Mouse (Mus musculus) CH12.LX (cell line): ENCODE measurements around the gene Slc17a9. TPM values are rescaled to one million over a fixed set of nuclear protein-coding genes. Genes with fewer than 3 reads are reported as not detected.
A peak's percentile ranks its signal among the peaks of the same experiment; 100 is the strongest.

ENCODE experiments used
- DNase-seq: peaks from one replicate; pipeline ENCODE4 v3.0.0-alpha.2; 2013; ENCODE audit errors: extremely low read depth
- H3K27ac ChIP-seq: 2 replicates; pipeline ENCODE4 v1.5.1; 2012; ENCODE audit warnings: low read depth, mild to moderate bottlenecking, control low read depth, moderate library complexity; ENCODE audit not compliant: insufficient read depth
- H3K27me3 ChIP-seq: replicated peaks from 2 replicates; pipeline ENCODE3; 2012; ENCODE audit warnings: inconsistent platforms
- H3K36me3 ChIP-seq, 2 experiments: replicated peaks in 1 of 2; 2 replicates each; pipeline versions ENCODE3 to v1.6.1; 2012; ENCODE audit warnings: inconsistent platforms in 1 of 2, low read length in 1 of 2, mild to moderate bottlenecking in 1 of 2, mixed read lengths in 1 of 2, moderate library complexity in 1 of 2; ENCODE audit not compliant: control insufficient read depth in 1 of 2, insufficient read depth in 1 of 2
- H3K4me1 ChIP-seq, 2 experiments: 2 replicates each; pipeline ENCODE4 v1.6.1; 2012; ENCODE audit warnings: inconsistent platforms in 1 of 2, moderate library complexity in 1 of 2; ENCODE audit not compliant: insufficient read depth in 2 of 2, control insufficient read depth in 1 of 2
- H3K4me2 ChIP-seq: 2 replicates; pipeline ENCODE4 v1.6.1; 2012; ENCODE audit warnings: low read depth, mild to moderate bottlenecking, control low read depth; ENCODE audit not compliant: poor library complexity, insufficient read depth, severe bottlenecking
- H3K4me3 ChIP-seq, 3 experiments: fragments of 150-350 bp in 1 of 3; sonication (generic) in 1 of 3; replicated peaks in 1 of 3; 2 replicates each; pipeline versions ENCODE3 to v1.5.1; 2011 to 2012; ENCODE audit warnings: low read depth in 2 of 3, low read length in 2 of 3, mild to moderate bottlenecking in 2 of 3, moderate library complexity in 2 of 3, control low read depth in 1 of 3, improper control_type of control experiment in 1 of 3, inconsistent platforms in 1 of 3, mixed read lengths in 1 of 3; ENCODE audit not compliant: poor library complexity in 1 of 3
- H3K79me2 ChIP-seq: replicated peaks from 2 replicates; pipeline ENCODE4 v1.6.1; 2012; ENCODE audit warnings: mild to moderate bottlenecking, moderate library complexity; ENCODE audit not compliant: control insufficient read depth, poor library complexity, insufficient read depth, severe bottlenecking; ENCODE audit errors: extremely low read depth
- H3K9ac ChIP-seq: 2 replicates; pipeline ENCODE4 v1.6.1; 2012; ENCODE audit warnings: low read depth, mild to moderate bottlenecking, control low read depth, moderate library complexity; ENCODE audit not compliant: insufficient read depth
- H3K9me3 ChIP-seq: replicated peaks from 2 replicates; pipeline ENCODE3; 2012; ENCODE audit warnings: low read length, inconsistent platforms, mixed read lengths
- CHD1 ChIP-seq: IDR thresholded peaks from 2 replicates; pipeline ENCODE4 v1.6.1; 2012; ENCODE audit warnings: low read depth, low read length, improper control_type of control experiment, inconsistent platforms
- CTCF ChIP-seq, 2 experiments: IDR thresholded peaks in 1 of 2; conservative IDR thresholded peaks in 1 of 2; 2 replicates each; pipeline ENCODE4 v1.5.1; 2011 to 2012; ENCODE audit warnings: low read depth in 2 of 2, low read length in 2 of 2, improper control_type of control experiment in 1 of 2, inconsistent platforms in 1 of 2, mild to moderate bottlenecking in 1 of 2, moderate library complexity in 1 of 2
- ELF1 ChIP-seq: IDR thresholded peaks from 2 replicates; pipeline ENCODE4 v1.6.1; 2014; ENCODE audit warnings: low read depth, mild to moderate bottlenecking, inconsistent platforms, low read length, improper control_type of control experiment
- GABPA ChIP-seq: IDR thresholded peaks from 2 replicates; pipeline ENCODE4 v1.6.1; 2012; ENCODE audit warnings: low read depth, low read length, improper control_type of control experiment, inconsistent platforms; ENCODE audit not compliant: insufficient replicate concordance
- JUN ChIP-seq: IDR thresholded peaks from 2 replicates; pipeline ENCODE4 v1.6.1; 2011; ENCODE audit warnings: low read depth, mild to moderate bottlenecking, low read length, improper control_type of control experiment, moderate library complexity; ENCODE audit not compliant: insufficient read depth
- JUND ChIP-seq: conservative IDR thresholded peaks from 2 replicates; pipeline ENCODE4 v1.6.1; 2011; ENCODE audit warnings: low read depth, low read length, improper control_type of control experiment
- MAFK ChIP-seq: IDR thresholded peaks from 2 replicates; pipeline ENCODE4 v1.6.1; 2011; ENCODE audit warnings: low read length, improper control_type of control experiment; ENCODE audit not compliant: insufficient replicate concordance
- MAX ChIP-seq: IDR thresholded peaks from 2 replicates; pipeline ENCODE4 v1.6.1; 2011; ENCODE audit warnings: low read length, improper control_type of control experiment
- MYC ChIP-seq: IDR thresholded peaks from 2 replicates; pipeline ENCODE4 v1.6.1; 2011; ENCODE audit warnings: low read depth, mild to moderate bottlenecking, improper control_type of control experiment, low read length
- NRF1 ChIP-seq: IDR thresholded peaks from 2 replicates; pipeline ENCODE4 v1.6.1; 2014; ENCODE audit warnings: low read depth, mild to moderate bottlenecking, inconsistent platforms, low read length, improper control_type of control experiment, moderate library complexity
- PAX5 ChIP-seq: IDR thresholded peaks from 2 replicates; pipeline ENCODE4 v1.6.1; 2012; ENCODE audit warnings: low read length, inconsistent platforms, mixed read lengths
- POLR2AphosphoS2 ChIP-seq: IDR thresholded peaks from 2 replicates; pipeline ENCODE4 v1.6.1; 2011; ENCODE audit warnings: low read depth, low read length, improper control_type of control experiment
- RAD21 ChIP-seq: IDR thresholded peaks from 2 replicates; pipeline ENCODE4 v1.6.1; 2011; ENCODE audit warnings: low read depth, mild to moderate bottlenecking, low read length, improper control_type of control experiment, moderate library complexity
- RCOR1 ChIP-seq: conservative IDR thresholded peaks from 2 replicates; pipeline ENCODE4 v1.6.1; 2012; ENCODE audit warnings: low read depth, mild to moderate bottlenecking, inconsistent platforms, low read length, improper control_type of control experiment
- SMC3 ChIP-seq: IDR thresholded peaks from 2 replicates; pipeline ENCODE4 v1.6.1; 2011; ENCODE audit warnings: low read depth, low read length, improper control_type of control experiment
- TBP ChIP-seq: conservative IDR thresholded peaks from 2 replicates; pipeline ENCODE4 v1.6.1; 2011; ENCODE audit warnings: low read depth, low read length, improper control_type of control experiment
- UBTF ChIP-seq: IDR thresholded peaks from 2 replicates; pipeline ENCODE4 v1.6.1; 2012; ENCODE audit warnings: low read depth, mild to moderate bottlenecking, inconsistent platforms, low read length, improper control_type of control experiment, moderate library complexity
- USF2 ChIP-seq: conservative IDR thresholded peaks from 2 replicates; pipeline ENCODE4 v1.6.1; 2011; ENCODE audit warnings: low read depth, low read length, improper control_type of control experiment
- ZKSCAN1 ChIP-seq: IDR thresholded peaks from 2 replicates; pipeline ENCODE4 v1.6.1; 2012; ENCODE audit warnings: low read depth, inconsistent platforms, low read length, improper control_type of control experiment, borderline replicate concordance
- ZMIZ1 ChIP-seq: IDR thresholded peaks from 2 replicates; pipeline ENCODE4 v1.6.1; 2012; ENCODE audit warnings: low read depth, mild to moderate bottlenecking, inconsistent platforms, low read length, improper control_type of control experiment
- ZNF384 ChIP-seq: IDR thresholded peaks from 2 replicates; pipeline ENCODE4 v1.6.1; 2012; ENCODE audit warnings: low read depth, low read length, improper control_type of control experiment, inconsistent platforms
- dilution Hi-C: fragments of 300-500 bp; cut with MboI; formaldehyde crosslinking; loops from 2 replicates; pipeline ENCODE4 v1.14.3; 2020; ENCODE audit warnings: low sequenced_read_pairs; ENCODE audit not compliant: extremely low pct_unique_long_range_greater_than_20kb, extremely low pct_ligation_motif_present
- in situ Hi-C: fragments of 300-500 bp; cut with MboI; formaldehyde crosslinking; loops from 3 replicates; pipeline ENCODE4 v1.14.3; 2019; ENCODE audit warnings: low sequenced_read_pairs, low pct_ligation_motif_present, low pct_unique_long_range_greater_than_20kb, mixed read lengths
- polyA plus RNA-seq: library from polyadenylated mRNA; unstranded; fragments of >175 nt; gene quantifications from 2 replicates; pipeline ENCODE4 v1.2.1, GENCODE M21; 2012; ENCODE audit warnings: low read depth; ENCODE audit not compliant: insufficient read length
- total RNA-seq, 2 experiments: library from RNA; depleted of rRNA; stranded (reverse); fragments of 300-350 nt in 1 of 2; fragments of >200 nt in 1 of 2; gene quantifications; 2 replicates each; pipeline ENCODE4 v1.2.3; 2012 to 2014

Slc17a9 gene
- total and polyA plus RNA-seq, 3 experiments = 7.2 to 23.7 (median 13.4) TPM

- no peaks in the 10 kb centered on the region for H3K9me3 ChIP-seq
- H3K4me3 ChIP-seq = peak overlapping the region; percentile 63 to 92 (median 79)
- TF ChIP-seq UBTF (no peak), CTCF (conservative IDR thresholded peaks at IDR 0.05 in 1 of 2, IDR thresholded peaks at IDR 0.05 in 1 of 2; ENCODE audit: low read depth in 2 of 2, low read length in 2 of 2) (peak in 1 of 2 experiments; percentile 52; a peak in 2 of 4 replicates), MYC (peak; percentile 81; the same call in 1 of the 2 replicates), NRF1 (no peak), MAX (peak; percentile 60), CHD1 (no peak), JUND (no peak), RAD21 (peak; percentile 34), GABPA (no peak)
- dilution Hi-C loops = no loop called here
- peaks cover 0 to 26% of the 10 kb centered on the region in 2 experiments for H3K36me3 ChIP-seq
- no peaks in the 10 kb centered on the region for H3K27me3 ChIP-seq
- DNase-seq = no peak
- in situ Hi-C loops = loop anchor here (25.0 kb wide), 1 partner anchor 660 kb away; the partner anchor contains the start of genes Arfrp1 and Zgpat
- H3K27ac ChIP-seq = peak overlapping the region; percentile 26; the same call in 1 of the 2 replicates
- H3K9ac ChIP-seq = peak overlapping the region; percentile 99
- peaks cover 92% of the 10 kb centered on the region for H3K79me2 ChIP-seq
- peak overlapping the region; percentile 12 for H3K4me2 ChIP-seq
- peaks cover 20 to 72% of the 10 kb centered on the region in 2 experiments for H3K4me1 ChIP-seq
These were observed 22.3 kb upstream of the Slc17a9 start for GRCm38 (mm10) chr2:180702701-180703149.

DNA sequence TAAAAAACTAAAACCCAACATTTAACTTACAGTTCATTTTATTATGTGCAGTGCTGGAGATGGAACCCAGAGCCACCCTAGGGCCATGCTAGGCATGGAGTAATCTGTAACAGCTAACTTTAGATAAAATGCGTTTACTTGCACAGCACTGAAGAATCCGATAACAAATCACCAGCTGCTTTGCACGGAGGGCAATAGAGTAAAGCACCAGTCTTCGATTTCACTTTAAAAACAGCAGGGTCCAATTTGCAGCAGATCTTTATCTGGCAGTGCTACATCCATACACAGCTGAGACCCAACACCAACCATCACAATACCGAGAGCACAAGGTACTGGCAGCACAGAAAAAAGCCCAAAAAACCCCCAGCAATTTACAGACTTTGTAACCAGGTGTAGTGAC is 21.9 kb upstream of the Slc17a9 start:
- in situ Hi-C loops = loop anchor here (25.0 kb wide), 1 partner anchor 659 kb away; the partner anchor contains the start of genes Arfrp1 and Zgpat
- no peaks in the 10 kb centered on the region for H3K9me3 ChIP-seq
- peaks cover 0 to 25% of the 10 kb centered on the region in 2 experiments for H3K36me3 ChIP-seq
- no peak for DNase-seq
- dilution Hi-C loops = no loop called here
- H3K4me3 ChIP-seq = no peak overlapping the region
- no peak overlapping the region for H3K9ac ChIP-seq
- H3K27me3 ChIP-seq = no peaks in the 10 kb centered on the region
- TF ChIP-seq CHD1 (no peak), MAX (no peak), RCOR1 (no peak), JUND (no peak), JUN (no peak), MYC (no peak), ZKSCAN1 (no peak), MAFK (no peak), PAX5 (no peak), GABPA (no peak), POLR2AphosphoS2 (no peak), CTCF (conservative IDR thresholded peaks at IDR 0.05 in 1 of 2, IDR thresholded peaks at IDR 0.05 in 1 of 2; ENCODE audit: low read depth in 2 of 2, low read length in 2 of 2) (no peak), ZNF384 (no peak), SMC3 (no peak), NRF1 (no peak), UBTF (no peak), TBP (no peak), ELF1 (no peak), USF2 (no peak), ZMIZ1 (no peak)
- peak overlapping the region; percentile 12; the same call in 1 of the 2 replicates for H3K4me2 ChIP-seq
- H3K27ac ChIP-seq = no peak overlapping the region
- H3K79me2 ChIP-seq = peaks cover 91% of the 10 kb centered on the region
- H3K4me1 ChIP-seq = peaks cover 18 to 71% of the 10 kb centered on the region in 2 experiments
